Mouse (Mus musculus): ENCODE results near the gene Gm5129. TPM values are rescaled to one million over a fixed set of nuclear protein-coding genes. Genes with fewer than 3 reads are reported as not detected.
A peak's percentile ranks its signal among the peaks of the same experiment; 100 is the strongest.
"Not testable (repeated sequence)": the region's sequence is repeated elsewhere in the genome, so short reads cannot be mapped to it uniquely, and the experiment has no call there.

The Gm5129 gene
- total RNA-seq (2021) = not detected
- long read RNA-seq, experiment 1 = 0 reads
- long read RNA-seq, experiment 2 = 0 reads

DNA sequence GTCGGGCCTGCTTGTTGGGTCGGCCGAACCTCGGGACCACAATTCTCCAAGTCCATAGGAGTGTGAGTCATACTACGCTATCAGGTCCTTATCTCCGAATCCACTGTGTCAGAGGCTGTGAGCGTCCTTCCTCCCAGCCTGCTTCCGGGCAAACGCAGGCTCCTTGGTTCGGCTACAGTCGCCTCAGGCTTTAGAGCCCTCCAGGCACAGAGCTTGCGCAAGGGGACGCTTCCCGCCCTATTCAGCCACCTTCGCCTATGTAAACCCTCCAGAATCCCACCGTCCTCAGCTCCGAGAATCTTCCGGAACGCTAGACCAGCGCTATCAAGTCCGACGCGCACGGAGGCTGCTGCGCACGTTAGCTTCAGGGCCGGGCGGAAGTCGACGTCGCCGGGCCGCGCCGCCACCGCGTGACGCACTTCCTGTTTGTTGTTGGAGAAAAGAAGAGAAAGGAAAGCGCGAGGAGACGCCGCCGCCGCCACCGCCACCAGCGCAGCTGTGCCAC, at the start of gene Gm5129, which contains the start of gene Dnajb6:
TSS of gene Gm5129 (minus strand) at position 380 of the 505 bp plus-strand sequence.
TSS of gene Dnajb6 (plus strand) at position 132 of the 505 bp plus-strand sequence.
- Histone ChIP-seq H3K27ac (peak within 1 kb of the TSS; percentile 98), H3K4me3 (peak within 1 kb of the TSS; percentile 89)
- no peak for TF ChIP-seq CTCF (conservative IDR thresholded peaks at IDR 0.05)
- peak; percentile 98 to 100 for DNase-seq (ENCODE audit: low spot score in 2 of 2)

DNA sequence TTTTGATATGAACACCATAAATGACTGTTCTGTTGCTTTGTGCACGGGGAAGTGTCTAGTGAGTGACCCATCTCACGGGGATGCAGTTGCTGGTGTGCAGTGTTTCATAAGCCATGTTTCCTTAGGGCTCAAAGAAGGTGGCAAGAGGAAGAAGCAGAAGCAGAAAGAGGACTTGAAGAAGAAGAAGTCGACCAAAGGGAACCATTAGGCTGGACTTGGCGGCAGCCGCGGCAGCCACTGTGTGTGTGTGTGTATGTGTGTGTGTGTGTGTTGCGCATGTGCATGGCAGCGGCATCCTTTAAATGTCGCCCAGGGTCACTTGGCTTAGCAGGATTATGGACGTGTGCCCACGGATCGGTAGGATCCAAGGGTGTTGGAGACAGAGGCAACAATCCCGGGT, 49.2 kb upstream of the Gm5129 start:
- H3K27ac ChIP-seq; DNase-seq (ENCODE audit: low spot score in 2 of 2); H3K4me3 ChIP-seq: not testable (repeated sequence)

DNA sequence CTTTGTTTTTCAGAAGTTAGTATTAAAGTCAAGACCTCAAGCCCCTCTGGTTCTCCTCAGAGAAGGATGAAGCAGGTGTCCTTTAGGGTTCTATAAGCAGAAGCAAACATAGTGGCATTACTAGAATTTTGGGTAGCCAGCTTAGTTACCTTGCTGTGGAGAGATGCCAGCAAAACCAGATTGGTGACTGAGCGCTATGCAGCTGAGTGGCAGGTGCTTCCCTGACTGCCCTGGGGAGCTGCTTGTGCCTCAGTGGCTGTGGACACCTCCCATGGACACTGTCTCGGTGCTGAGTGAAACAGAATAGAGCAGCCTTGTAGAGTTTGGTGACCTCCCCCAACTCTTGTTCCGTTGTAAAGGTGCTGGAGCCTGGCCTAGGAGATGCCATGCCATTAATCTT, 46.5 kb upstream of the Gm5129 start:
- 0 out of 2 replicates have a peak overlapping the region, but pooled peaks have one; percentile 28 for H3K27ac ChIP-seq
- H3K4me3 ChIP-seq = no peak overlapping the region
- TF ChIP-seq CTCF (conservative IDR thresholded peaks at IDR 0.05) = no peak
- DNase-seq (ENCODE audit: low spot score in 2 of 2) = no peak

DNA sequence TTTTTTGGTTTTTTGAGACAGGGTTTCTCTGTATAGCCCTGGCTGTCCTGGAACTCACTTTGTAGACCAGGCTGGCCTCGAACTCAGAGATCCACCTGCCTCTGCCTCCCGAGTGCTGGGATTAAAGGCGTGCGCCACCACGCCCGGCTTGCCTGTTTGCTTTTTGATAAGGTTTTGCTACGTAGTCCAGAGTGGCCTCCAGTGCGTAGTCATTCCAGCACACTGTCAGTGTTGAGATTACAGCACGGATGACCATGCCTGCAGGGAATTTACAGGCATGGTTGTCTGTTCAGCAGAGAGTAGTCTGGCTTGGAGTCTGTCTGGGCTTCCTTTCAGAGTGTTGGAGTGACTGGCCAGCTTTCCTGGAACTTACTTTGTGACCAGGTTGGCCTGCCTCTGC, 44.0 kb upstream of the Gm5129 start:
- not testable (repeated sequence) for DNase-seq (ENCODE audit: low spot score in 2 of 2); H3K27ac ChIP-seq; H3K4me3 ChIP-seq

DNA sequence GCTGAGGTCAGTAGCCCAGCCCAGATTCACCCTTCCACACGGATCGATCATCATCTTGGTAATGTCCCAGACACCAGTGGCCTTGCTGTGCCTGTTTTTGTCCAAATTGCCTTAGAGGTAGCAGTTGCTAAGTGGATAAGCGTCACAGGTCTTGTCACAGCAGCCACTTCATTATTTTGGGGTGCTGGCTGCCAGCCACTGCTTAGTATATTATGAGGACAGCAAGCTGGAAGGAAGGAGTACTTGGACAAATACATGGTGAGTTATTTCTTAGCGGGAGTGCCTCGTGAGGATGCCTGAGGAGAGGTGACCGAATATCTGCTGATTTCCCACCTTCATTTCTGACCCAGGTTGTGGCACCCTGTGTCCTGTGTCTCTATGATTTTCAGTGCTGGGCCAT, 42.3 kb upstream of the Gm5129 start:
- TF ChIP-seq CTCF (conservative IDR thresholded peaks at IDR 0.05) = no peak
- H3K27ac ChIP-seq = no peak overlapping the region
- no peak overlapping the region for H3K4me3 ChIP-seq
- no peak for DNase-seq (ENCODE audit: low spot score in 2 of 2)

DNA sequence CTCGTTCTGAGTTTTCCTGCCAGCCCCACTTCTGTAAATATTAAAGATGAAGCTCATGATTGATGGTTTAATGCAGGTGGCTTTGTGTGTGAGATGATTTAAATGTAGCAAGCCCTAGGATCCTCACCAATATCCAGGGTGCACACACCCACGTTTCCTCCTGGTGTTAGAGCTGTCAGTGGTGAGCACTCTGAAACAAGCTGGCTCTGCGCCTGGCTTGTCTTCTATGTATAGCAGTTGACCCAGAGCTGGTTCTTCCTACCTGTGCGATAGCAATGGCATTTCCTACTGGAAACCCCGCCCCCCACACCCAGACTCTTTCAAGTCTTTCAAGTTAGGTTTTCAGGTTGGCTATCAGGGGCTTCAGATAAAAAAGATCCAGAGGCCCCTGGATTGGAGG, 39.7 kb upstream of the Gm5129 start:
- no peak for TF ChIP-seq CTCF (conservative IDR thresholded peaks at IDR 0.05)
- Histone ChIP-seq H3K4me3 (no peak overlapping the region), H3K27ac (peak overlapping the region; percentile 82; the same call in 1 of the 2 replicates)
- no peak for DNase-seq (ENCODE audit: low spot score in 2 of 2)

DNA sequence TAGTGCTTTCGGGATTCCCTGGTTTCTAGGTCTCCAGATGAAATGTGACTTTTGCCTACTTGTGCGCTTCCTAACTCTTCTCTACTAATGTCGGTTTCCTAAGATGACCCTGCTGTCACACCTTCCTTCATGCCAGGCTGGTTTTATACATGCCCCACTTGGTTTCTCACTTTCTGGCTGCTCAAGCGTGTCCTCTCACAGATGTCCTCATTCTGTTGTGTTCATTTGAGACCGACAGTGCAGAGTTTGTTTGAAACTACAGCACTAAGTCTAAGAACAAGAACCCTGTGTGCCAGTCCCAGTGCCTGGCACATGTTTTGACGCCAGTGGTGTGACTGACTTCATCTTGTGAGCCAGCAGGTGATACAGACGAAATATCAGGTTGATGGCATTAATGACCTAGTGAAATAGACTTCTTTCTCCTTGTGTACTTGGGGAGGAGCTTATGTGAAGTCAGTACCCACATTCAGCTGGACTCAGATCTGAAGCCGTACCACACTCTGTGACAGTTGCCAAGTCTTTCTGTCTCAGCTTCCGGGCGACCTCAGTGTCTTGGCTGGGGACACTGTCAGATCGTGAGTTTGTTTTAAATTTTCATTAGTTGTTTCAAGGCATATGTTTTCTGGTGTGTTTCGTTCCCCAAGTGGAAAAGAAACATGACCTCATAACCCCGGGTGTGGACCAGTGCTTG, 37.9 kb upstream of the Gm5129 start:
- H3K27ac ChIP-seq = peak overlapping the region; percentile 82

DNA sequence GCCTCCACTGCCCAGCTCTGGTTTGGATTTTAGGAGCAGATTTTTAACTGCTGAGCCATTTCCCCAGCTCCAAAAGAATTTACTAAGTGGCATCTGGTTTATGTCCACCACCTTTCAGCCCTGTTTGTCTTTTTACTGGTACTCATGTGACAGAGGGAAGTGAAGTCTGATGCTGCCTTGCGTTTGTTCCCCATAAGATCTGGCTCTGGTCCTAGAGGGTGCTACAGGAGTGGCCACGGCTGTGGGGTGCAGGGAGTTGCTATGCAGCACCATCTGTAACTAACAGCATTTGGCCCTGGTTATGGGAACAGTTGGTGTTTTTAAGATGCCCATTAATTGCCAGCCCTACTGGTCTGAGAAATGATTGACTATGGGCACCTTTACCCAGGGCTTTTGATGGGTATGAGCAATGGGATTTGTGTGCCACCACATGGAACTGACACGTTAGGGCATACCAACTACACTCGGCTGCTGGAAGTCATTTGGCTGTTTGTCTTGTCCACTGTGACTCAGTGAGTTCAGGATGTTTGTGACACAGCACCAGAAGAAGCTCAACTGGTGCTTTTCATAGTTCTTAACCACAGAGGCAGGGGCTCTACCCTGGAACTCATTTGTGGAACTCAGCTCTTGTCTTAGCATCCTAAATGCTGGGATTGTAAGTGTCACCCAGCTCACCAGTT, 37.1 kb upstream of the Gm5129 start:
- peak; percentile 32 to 39 for DNase-seq (ENCODE audit: low spot score in 2 of 2)
- Histone ChIP-seq H3K27ac (peak overlapping the region; percentile 82), H3K4me3 (no peak overlapping the region)
- TF ChIP-seq CTCF (conservative IDR thresholded peaks at IDR 0.05) = no peak

More for the DNA sequence above, 37.9 kb upstream of the Gm5129 start:
- H3K4me3 ChIP-seq = no peak overlapping the region
- no peak for DNase-seq (ENCODE audit: low spot score in 2 of 2)
- no peak for TF ChIP-seq CTCF (conservative IDR thresholded peaks at IDR 0.05)

DNA sequence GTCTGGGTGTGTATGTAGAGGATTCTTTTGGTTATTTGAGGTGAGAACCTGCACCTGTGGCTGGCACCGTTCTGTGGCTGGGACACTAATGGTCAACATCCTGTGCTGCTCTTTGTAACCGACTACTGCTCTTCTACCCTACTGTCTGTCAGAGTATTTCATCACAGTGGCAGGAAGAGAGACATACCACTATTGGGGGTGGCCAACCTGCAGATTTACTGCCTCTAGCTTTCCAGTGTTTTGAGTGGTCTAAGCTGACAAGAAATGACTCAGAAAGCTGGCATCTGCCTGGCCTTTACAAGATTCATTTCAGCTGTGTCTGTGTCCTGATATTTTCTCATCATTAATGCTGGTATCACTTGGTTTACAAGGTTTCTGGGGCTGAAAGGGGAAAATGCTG, 36.3 kb upstream of the Gm5129 start:
- no peak overlapping the region for H3K4me3 ChIP-seq
- no peak for TF ChIP-seq CTCF (conservative IDR thresholded peaks at IDR 0.05)
- no peak for DNase-seq (ENCODE audit: low spot score in 2 of 2)
- peak overlapping the region; percentile 82 for H3K27ac ChIP-seq

DNA sequence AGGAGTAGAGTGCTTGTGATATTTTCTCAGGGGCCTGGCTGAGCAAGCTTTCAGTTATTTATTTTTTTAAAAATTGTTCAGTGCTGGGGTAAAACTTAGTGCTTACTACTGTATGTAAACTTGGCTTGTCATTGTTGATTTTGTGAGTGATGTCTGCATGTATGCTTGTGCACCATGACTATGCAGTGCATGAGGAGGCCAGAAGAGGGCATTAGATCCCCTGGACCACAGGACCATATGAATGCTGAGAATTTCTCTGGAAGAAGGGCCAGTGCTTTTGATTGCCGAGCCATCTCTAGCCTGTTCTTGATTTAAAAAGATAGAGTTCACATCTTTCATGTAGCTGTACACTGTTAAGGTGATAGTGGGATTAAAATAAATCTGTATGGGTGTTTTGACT, 35.2 kb upstream of the Gm5129 start:
- peak; percentile 49 for TF ChIP-seq CTCF (conservative IDR thresholded peaks at IDR 0.05)
- DNase-seq (ENCODE audit: low spot score in 2 of 2) = no peak

DNA sequence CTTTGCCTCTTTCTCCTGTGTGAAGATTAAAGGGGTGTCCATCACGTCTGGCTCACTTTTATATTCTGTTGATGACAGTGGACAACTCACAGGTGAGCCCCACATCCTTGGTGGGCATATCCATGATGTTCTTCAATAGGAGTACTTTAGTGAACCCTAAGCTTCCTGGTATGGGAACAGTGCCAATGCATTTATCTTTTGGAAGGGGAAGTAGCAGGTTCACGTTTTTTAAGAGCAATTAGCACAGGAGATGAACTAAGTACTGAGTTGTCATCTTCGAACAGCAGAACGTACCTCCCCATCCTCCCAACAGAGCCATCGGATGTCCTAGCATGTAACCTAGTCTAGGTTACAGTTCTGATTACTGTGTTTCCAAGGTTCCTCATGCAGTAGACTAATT, 23.6 kb upstream of the Gm5129 start:
- TF ChIP-seq CTCF (conservative IDR thresholded peaks at IDR 0.05) = no peak
- H3K4me3 ChIP-seq = no peak overlapping the region
- DNase-seq (ENCODE audit: low spot score in 2 of 2) = no peak
- no peak overlapping the region for H3K27ac ChIP-seq

More for the DNA sequence above, 35.2 kb upstream of the Gm5129 start:
- Histone ChIP-seq H3K4me3 (no peak overlapping the region), H3K27ac (no peak overlapping the region)

DNA sequence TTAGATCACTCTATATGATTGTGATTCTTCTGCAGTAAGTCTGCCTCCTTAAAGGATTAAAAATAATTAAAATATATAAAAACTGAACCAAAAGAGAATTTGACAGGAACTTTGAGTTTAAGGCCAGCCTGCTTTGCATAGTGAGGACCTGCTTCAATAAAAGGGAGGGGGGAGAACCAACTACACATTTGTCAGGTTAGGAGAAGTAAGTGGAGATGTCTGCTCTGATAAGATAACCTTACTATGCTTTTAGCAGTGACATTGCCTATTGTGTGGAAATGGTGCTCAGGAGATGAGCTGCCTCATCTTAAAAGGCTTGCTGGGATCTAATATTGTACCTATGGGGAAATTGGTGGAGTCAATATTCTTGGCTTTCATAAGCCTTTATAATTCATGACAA, 17.2 kb upstream of the Gm5129 start:
- Histone ChIP-seq H3K27ac (no peak overlapping the region), H3K4me3 (no peak overlapping the region)
- no peak for DNase-seq (ENCODE audit: low spot score in 2 of 2)
- TF ChIP-seq CTCF (conservative IDR thresholded peaks at IDR 0.05) = no peak

DNA sequence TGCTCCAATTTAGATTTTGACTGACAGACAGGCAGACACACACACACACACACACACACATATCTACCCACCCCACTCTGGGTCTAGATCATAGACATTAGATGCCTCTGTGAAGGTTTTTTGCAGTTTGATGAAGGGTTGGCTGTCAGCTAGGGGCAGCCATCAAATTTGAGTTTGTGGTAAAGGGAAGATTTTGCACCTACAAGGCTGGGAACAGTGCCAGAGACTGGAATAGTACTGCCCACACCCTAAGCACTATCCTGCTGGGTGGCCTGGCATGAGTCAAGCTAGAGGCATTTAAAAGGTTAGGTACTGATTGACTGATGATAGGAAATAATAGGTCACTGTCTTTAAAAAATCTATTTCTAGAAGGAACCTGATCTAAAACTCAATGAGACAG, 15.6 kb upstream of the Gm5129 start:
- Histone ChIP-seq H3K27ac (no peak overlapping the region), H3K4me3 (no peak overlapping the region)
- DNase-seq (ENCODE audit: low spot score in 2 of 2) = no peak
- no peak for TF ChIP-seq CTCF (conservative IDR thresholded peaks at IDR 0.05)

DNA sequence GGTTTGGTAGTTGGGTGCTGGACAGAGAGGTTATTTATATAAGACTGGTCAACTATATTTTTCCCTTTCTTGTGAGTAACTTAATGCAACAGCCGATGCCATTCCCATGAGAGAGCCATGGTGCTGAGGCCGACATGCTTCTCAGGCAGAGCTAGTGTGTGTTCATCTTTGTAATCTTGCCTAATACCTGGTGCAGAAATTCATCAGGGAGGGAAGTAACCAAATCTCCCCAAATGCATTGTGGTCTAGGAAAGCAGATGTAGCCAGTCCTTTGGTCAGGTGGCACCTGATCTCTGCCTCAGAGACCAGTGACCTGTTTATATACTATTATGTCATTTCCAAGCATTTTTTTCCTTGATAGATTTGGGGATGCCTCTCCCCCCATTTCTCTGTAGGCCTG, 11.9 kb upstream of the Gm5129 start:
- Histone ChIP-seq H3K27ac (no peak overlapping the region), H3K4me3 (no peak overlapping the region)
- no peak for TF ChIP-seq CTCF (conservative IDR thresholded peaks at IDR 0.05)
- no peak for DNase-seq (ENCODE audit: low spot score in 2 of 2)
